Mouse (Mus musculus) myocyte (in vitro differentiated cells): Measurements from ENCODE around the gene Gm614. TPM values are rescaled to one million over a fixed set of nuclear protein-coding genes. Genes with fewer than 3 reads are reported as not detected.

ENCODE experiments used
- H3K27me3 ChIP-seq: one replicate; pipeline ENCODE4 v1.6.1; 2011; ENCODE audit not compliant: control insufficient read depth, insufficient read depth, insufficient read length
- H3K36me3 ChIP-seq: one replicate; pipeline ENCODE4 v1.6.1; 2011; ENCODE audit not compliant: control insufficient read depth, insufficient read depth
- H3K4me2 ChIP-seq: one replicate; pipeline ENCODE4 v1.6.1; 2011; ENCODE audit warnings: low read depth, control low read depth
- H3K4me3 ChIP-seq: one replicate; pipeline ENCODE4 v1.5.1; 2011; ENCODE audit warnings: mild to moderate bottlenecking, control low read depth, moderate library complexity
- H3K79me2 ChIP-seq: one replicate; pipeline ENCODE4 v1.6.1; 2011; ENCODE audit not compliant: control insufficient read depth, insufficient read depth
- H3ac ChIP-seq: one replicate; pipeline ENCODE4 v1.6.1; 2011; ENCODE audit not compliant: control insufficient read depth, insufficient read length
- CEBPB ChIP-seq: IDR thresholded peaks from 2 replicates; pipeline ENCODE4 v1.6.1; 2011; ENCODE audit warnings: mild to moderate bottlenecking, moderate library complexity; ENCODE audit not compliant: poor library complexity, insufficient read depth, severe bottlenecking
- E2F4 ChIP-seq: IDR thresholded peaks from one replicate; pipeline ENCODE4 v1.6.1; 2011; ENCODE audit warnings: mild to moderate bottlenecking, control low read depth, moderate library complexity; ENCODE audit not compliant: insufficient read depth
- MAX ChIP-seq: IDR thresholded peaks from one replicate; pipeline ENCODE4 v1.6.1; 2011; ENCODE audit warnings: low read depth, mild to moderate bottlenecking, control low read depth
- MYOD1 ChIP-seq, 3 experiments: IDR thresholded peaks; one replicate each; pipeline ENCODE4 v1.6.1; 2011; ENCODE audit warnings: control low read depth in 2 of 3, low read depth in 2 of 3, mild to moderate bottlenecking in 2 of 3, moderate library complexity in 1 of 3; ENCODE audit not compliant: insufficient read length in 2 of 3, control insufficient read depth in 1 of 3
- MYOG ChIP-seq, 3 experiments: IDR thresholded peaks; one replicate each; pipeline ENCODE4 v1.6.1; 2011; ENCODE audit warnings: control low read depth in 2 of 3, low read depth in 2 of 3, mild to moderate bottlenecking in 2 of 3; ENCODE audit not compliant: insufficient read length in 2 of 3, control insufficient read depth in 1 of 3, insufficient read depth in 1 of 3
- POLR2A ChIP-seq: IDR thresholded peaks from one replicate; pipeline ENCODE4 v1.6.1; 2011; ENCODE audit warnings: low read depth, mild to moderate bottlenecking, control low read depth, moderate library complexity; ENCODE audit not compliant: insufficient read length
- POLR2AphosphoS2 ChIP-seq: IDR thresholded peaks from one replicate; pipeline ENCODE4 v1.6.1; 2011; ENCODE audit warnings: low read depth, control low read depth; ENCODE audit not compliant: insufficient read length
- REST ChIP-seq: IDR thresholded peaks from one replicate; pipeline ENCODE4 v1.6.1; 2011; ENCODE audit warnings: mild to moderate bottlenecking, control low read depth, moderate library complexity; ENCODE audit not compliant: insufficient read depth, insufficient read length
- SRF ChIP-seq: IDR thresholded peaks from one replicate; pipeline ENCODE4 v1.6.1; 2011; ENCODE audit warnings: low read depth; ENCODE audit not compliant: control insufficient read depth, insufficient read length
- TCF12 ChIP-seq: IDR thresholded peaks from one replicate; pipeline ENCODE4 v1.6.1; 2011; ENCODE audit warnings: mild to moderate bottlenecking, control low read depth; ENCODE audit not compliant: poor library complexity, insufficient read depth, severe bottlenecking
- TCF3 ChIP-seq: IDR thresholded peaks from one replicate; pipeline ENCODE4 v1.6.1; 2011; ENCODE audit warnings: low read depth, control low read depth; ENCODE audit not compliant: insufficient read length
- USF1 ChIP-seq: IDR thresholded peaks from one replicate; pipeline ENCODE4 v1.6.1; 2011; ENCODE audit warnings: low read depth, mild to moderate bottlenecking, control low read depth, moderate library complexity
- polyA plus RNA-seq: library from polyadenylated mRNA; unstranded; fragments of >200 nt; fragmentation: generic; extraction: Trizol; gene quantifications from one replicate; pipeline ENCODE4 v1.2.1, GENCODE M21; 2012; ENCODE audit warnings: missing spikeins

Gene Gm614
- polyA plus RNA-seq, 1 experiment = not detected

- Histone ChIP-seq H3K27me3 (no peaks in the 10 kb centered on the region), H3K4me3 (peak within 1 kb of the TSS; percentile 75), H3ac (peak within 1 kb of the TSS; percentile 71), H3K79me2 (peaks cover 33% of the 10 kb centered on the region), H3K4me2 (peak within 1 kb of the TSS; percentile 74), H3K36me3 (no peaks in the 10 kb centered on the region)
- TF ChIP-seq USF1 (peak; percentile 29), CEBPB (no peak), MAX (no peak), TCF3 (no peak), MYOD1 (IDR thresholded peaks at IDR 0.05; ENCODE audit: control insufficient read depth in 1 of 3, insufficient read length in 2 of 3, low read depth in 2 of 3) (peak in 2 of 3 experiments; percentile 59 to 82), E2F4 (no peak), MYOG (IDR thresholded peaks at IDR 0.05; ENCODE audit: control insufficient read depth in 1 of 3, insufficient read depth in 1 of 3, insufficient read length in 2 of 3, low read depth in 2 of 3) (peak in 2 of 3 experiments; percentile 58 to 83), TCF12 (no peak), POLR2AphosphoS2 (peak; percentile 21), REST (no peak), SRF (peak; percentile 17), POLR2A (peak; percentile 53)
Measured at GRCm38 (mm10) chrX:101221834-101222795, 41.7 kb downstream of the Gm614 start, which contains the start of gene Snx12. Gene Snx12 (minus strand): TSS chrX:101222563.

Other genes with a start within 250 kb of the Gm614 start
- gene Tex11, start 204.3 kb downstream of the Gm614 start, polyA plus RNA-seq = not detected
- gene Slc7a3, start 178.0 kb downstream of the Gm614 start, polyA plus RNA-seq = 19.0 TPM
- 46.3 TPM for gene Snx12, start 41.4 kb downstream of the Gm614 start, polyA plus RNA-seq
- 20.0 TPM for gene Foxo4, start 9.5 kb downstream of the Gm614 start, polyA plus RNA-seq
- gene Il2rg, start 4.3 kb upstream of the Gm614 start, polyA plus RNA-seq = 4.5 TPM
- gene Gm20489, start 5.0 kb upstream of the Gm614 start, polyA plus RNA-seq = not detected
- gene Med12, start 10.0 kb upstream of the Gm614 start, polyA plus RNA-seq = 29.6 TPM
- not detected for gene Nlgn3, start 35.2 kb upstream of the Gm614 start, polyA plus RNA-seq
- not detected for gene Gjb1, start 112.4 kb upstream of the Gm614 start, polyA plus RNA-seq
- 16.9 TPM for gene Zmym3, start 156.9 kb upstream of the Gm614 start, polyA plus RNA-seq
- gene Nono, start 165.3 kb upstream of the Gm614 start, polyA plus RNA-seq = 183 TPM
- gene Itgb1bp2, start 185.1 kb upstream of the Gm614 start, polyA plus RNA-seq = 114 TPM